Mouse (Mus musculus) G1E (cell line): ENCODE measurements at regions not wholly inside any gene's neighbourhood (a gene's known extent, or its start where the extent isn't known, plus 50 kb on each side); places are given as distances from the start of the nearest gene placed in this dataset.

Experiments
- CTCF ChIP-seq: IDR thresholded peaks from 2 replicates; pipeline ENCODE4 v1.5.1; 2012; ENCODE audit warnings: low read depth, low read length, inconsistent platforms, mixed read lengths
- GATA1 ChIP-seq: IDR thresholded peaks from 2 replicates; pipeline ENCODE4 v1.6.1; 2012; ENCODE audit warnings: borderline replicate concordance, low read length, inconsistent platforms, mixed read lengths
- POLR2AphosphoS5 ChIP-seq: IDR thresholded peaks from 2 replicates; pipeline ENCODE4 v1.6.1; 2012; ENCODE audit warnings: low read depth, low read length, inconsistent platforms; ENCODE audit not compliant: insufficient replicate concordance
- TAL1 ChIP-seq: conservative IDR thresholded peaks from 2 replicates; pipeline ENCODE4 v1.6.1; 2012; ENCODE audit warnings: low read depth, low read length, inconsistent platforms, mixed read lengths

DNA sequence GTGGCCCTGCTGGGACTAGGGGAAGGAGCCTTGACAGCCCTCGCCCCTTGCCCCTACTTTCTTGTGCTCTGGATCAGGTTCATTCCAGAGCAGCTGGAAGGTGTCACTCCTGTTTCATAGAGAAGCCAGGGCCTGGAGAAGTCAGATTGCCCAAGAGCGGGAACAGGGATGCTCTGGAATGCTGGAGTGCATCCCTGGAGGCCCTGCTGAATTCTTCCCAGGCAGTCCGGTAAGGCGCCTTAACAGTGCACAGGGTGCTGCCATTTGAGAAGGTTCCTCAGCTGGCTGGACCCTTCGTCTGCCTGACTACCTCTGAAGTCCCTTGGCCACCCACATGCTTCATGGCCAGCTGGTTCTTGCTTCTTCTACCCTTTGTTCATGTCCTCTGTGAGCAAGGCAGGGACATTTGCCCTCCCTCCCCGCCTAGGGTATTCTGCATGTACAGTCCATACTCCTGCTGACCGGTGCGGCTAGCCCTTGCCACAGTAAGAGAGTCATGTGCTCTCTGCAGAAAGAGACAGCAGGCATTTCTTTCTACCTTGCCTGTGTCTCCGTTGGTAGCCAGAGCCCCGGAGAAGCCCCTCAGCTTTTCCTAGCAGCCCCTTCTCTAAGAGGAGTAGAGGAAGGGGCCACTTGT is 68.5 kb upstream of the Smndc1 start:
- TF ChIP-seq CTCF = no peak
- TF ChIP-seq GATA1 = no peak
- no peak for TF ChIP-seq POLR2AphosphoS5
- TF ChIP-seq TAL1 = no peak
